Mouse (Mus musculus) liver, postnatal 0 days (tissue): Measurements from ENCODE around the gene Fignl2.

Experiments used
- CTCF ChIP-seq: sonication (generic); IDR thresholded peaks from 2 replicates; pipeline ENCODE4 v1.5.1; 2016; ENCODE audit warnings: antibody characterized with exemption, low read depth
- EP300 ChIP-seq: IDR thresholded peaks from 2 replicates; pipeline ENCODE4 v1.6.1; 2016; ENCODE audit warnings: antibody characterized with exemption, low read depth, mild to moderate bottlenecking

DNA sequence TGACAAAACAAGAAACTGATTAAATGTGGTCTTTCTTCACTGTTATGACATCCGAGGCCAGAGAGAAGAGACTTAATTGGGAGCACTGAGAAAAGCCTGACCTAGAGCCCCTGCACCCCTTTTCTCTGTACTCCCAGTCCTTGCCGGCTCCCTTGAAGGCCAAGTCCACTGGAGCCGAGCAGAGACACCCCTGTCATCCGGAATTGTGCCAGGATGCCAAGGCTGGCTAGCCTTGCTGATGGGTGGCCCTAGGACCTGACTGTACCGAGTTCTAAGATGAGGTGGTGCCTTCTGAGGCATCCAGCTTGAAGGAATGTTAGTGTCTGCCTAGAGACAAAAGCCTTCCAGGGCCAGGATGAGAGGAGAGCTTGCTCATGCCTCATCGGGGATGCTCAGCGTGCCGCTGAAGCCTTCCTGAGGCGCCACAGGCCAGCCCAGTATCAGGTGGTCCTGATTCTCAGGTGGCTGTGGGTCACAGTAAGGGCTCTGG lies 1.7 kb upstream of the Fignl2 start:
- no peak for TF ChIP-seq CTCF
- no peak for TF ChIP-seq EP300
